Mouse (Mus musculus): ENCODE results near the gene B4galt1.
"Not testable (repeated sequence)": the region's sequence is repeated elsewhere in the genome, so short reads cannot be mapped to it uniquely, and the experiment has no call there.

B4galt1 gene

GRCm38 (mm10) chr4:40819151-40819550 lies 34.7 kb downstream of the B4galt1 start:
- DNase-seq (ENCODE audit: low spot score), result no peak

- DNase-seq (ENCODE audit: low spot score), result no peak
Observed at GRCm38 (mm10) chr4:40818421-40818820, 35.4 kb downstream of the B4galt1 start.

GRCm38 (mm10) chr4:40817936-40818335 lies 35.9 kb downstream of the B4galt1 start:
- no peak for DNase-seq (ENCODE audit: low spot score)

- DNase-seq (ENCODE audit: low spot score), result no peak
Observed at GRCm38 (mm10) chr4:40815775-40816372, 37.9 kb downstream of the B4galt1 start.

- no peak for DNase-seq (ENCODE audit: low spot score)
Observed at GRCm38 (mm10) chr4:40815120-40815519, 38.7 kb downstream of the B4galt1 start.

GRCm38 (mm10) chr4:40814359-40814758 lies 39.4 kb downstream of the B4galt1 start:
- no peak for DNase-seq (ENCODE audit: low spot score)

- DNase-seq (ENCODE audit: low spot score), result no peak
Observed at GRCm38 (mm10) chr4:40812891-40813290, 40.9 kb downstream of the B4galt1 start.

GRCm38 (mm10) chr4:40810481-40810880 lies 43.3 kb downstream of the B4galt1 start:
- DNase-seq (ENCODE audit: low spot score), result no peak

- DNase-seq (ENCODE audit: low spot score), result no peak
Observed at GRCm38 (mm10) chr4:40807382-40807781, 46.4 kb downstream of the B4galt1 start.

- no peak for DNase-seq (ENCODE audit: low spot score)
Observed at GRCm38 (mm10) chr4:40805401-40805800, 48.4 kb downstream of the B4galt1 start.

- DNase-seq (ENCODE audit: low spot score), result no peak
Observed at GRCm38 (mm10) chr4:40802787-40803186, 51.0 kb downstream of the B4galt1 start.

GRCm38 (mm10) chr4:40801908-40802307 lies 51.9 kb downstream of the B4galt1 start:
- DNase-seq (ENCODE audit: low spot score), result no peak

- DNase-seq (ENCODE audit: low spot score), result no peak
Observed at GRCm38 (mm10) chr4:40800873-40801272, 52.9 kb downstream of the B4galt1 start.

- DNase-seq (ENCODE audit: low spot score), result not testable (repeated sequence)
Observed at GRCm38 (mm10) chr4:40798833-40799555, 54.8 kb downstream of the B4galt1 start.

GRCm38 (mm10) chr4:40795761-40796160 lies 58.0 kb downstream of the B4galt1 start:
- no peak for DNase-seq (ENCODE audit: low spot score)

GRCm38 (mm10) chr4:40794320-40794719 lies 59.5 kb downstream of the B4galt1 start:
- no peak for DNase-seq (ENCODE audit: low spot score)

- no peak for DNase-seq (ENCODE audit: low spot score)
Observed at GRCm38 (mm10) chr4:40791176-40791575, 62.6 kb downstream of the B4galt1 start.

- DNase-seq (ENCODE audit: low spot score), result no peak
Observed at GRCm38 (mm10) chr4:40786578-40786977, 67.2 kb downstream of the B4galt1 start.

GRCm38 (mm10) chr4:40785620-40786166 lies 68.1 kb downstream of the B4galt1 start:
- peak; percentile 48 for DNase-seq (ENCODE audit: low spot score)

- DNase-seq (ENCODE audit: low spot score), result no peak
Observed at GRCm38 (mm10) chr4:40784556-40785169, 69.1 kb downstream of the B4galt1 start.

GRCm38 (mm10) chr4:40783049-40783448 lies 70.8 kb downstream of the B4galt1 start:
- DNase-seq (ENCODE audit: low spot score), result no peak

- peak; percentile 91 for DNase-seq (ENCODE audit: low spot score)
Observed at GRCm38 (mm10) chr4:40781797-40782495, 71.9 kb downstream of the B4galt1 start.
